Mouse (Mus musculus) adrenal gland, postnatal 25 days (tissue): ENCODE results near the gene Gtf2h4. TPM values are rescaled to one million over a fixed set of nuclear protein-coding genes. Genes with fewer than 3 reads are reported as not detected.

ENCODE experiments used
- DNase-seq: peaks from one replicate; pipeline ENCODE4 v3.0.0; 2021; ENCODE audit warnings: mixed read lengths
- long read RNA-seq: library from polyadenylated mRNA; stranded (forward); transcript quantifications from one replicate; pipeline ENCODE4 v2.0.0, GENCODE M21; 2021
- total RNA-seq: library from RNA; stranded (reverse); gene quantifications from 2 replicates; pipeline ENCODE4 v1.2.3, GENCODE M21; 2021

Gtf2h4 gene
- total RNA-seq = 22.4 and 26.9 TPM in 2 replicates
- long read RNA-seq, transcript Gtf2h4-201 (14 exons, 1,679 nt) = major isoform, 20 of 27 reads
- long read RNA-seq, partial matches to known transcripts = 2 of 27 reads
- long read RNA-seq, other reads (novel, unspliced or antisense) = 5 of 27 reads

DNA sequence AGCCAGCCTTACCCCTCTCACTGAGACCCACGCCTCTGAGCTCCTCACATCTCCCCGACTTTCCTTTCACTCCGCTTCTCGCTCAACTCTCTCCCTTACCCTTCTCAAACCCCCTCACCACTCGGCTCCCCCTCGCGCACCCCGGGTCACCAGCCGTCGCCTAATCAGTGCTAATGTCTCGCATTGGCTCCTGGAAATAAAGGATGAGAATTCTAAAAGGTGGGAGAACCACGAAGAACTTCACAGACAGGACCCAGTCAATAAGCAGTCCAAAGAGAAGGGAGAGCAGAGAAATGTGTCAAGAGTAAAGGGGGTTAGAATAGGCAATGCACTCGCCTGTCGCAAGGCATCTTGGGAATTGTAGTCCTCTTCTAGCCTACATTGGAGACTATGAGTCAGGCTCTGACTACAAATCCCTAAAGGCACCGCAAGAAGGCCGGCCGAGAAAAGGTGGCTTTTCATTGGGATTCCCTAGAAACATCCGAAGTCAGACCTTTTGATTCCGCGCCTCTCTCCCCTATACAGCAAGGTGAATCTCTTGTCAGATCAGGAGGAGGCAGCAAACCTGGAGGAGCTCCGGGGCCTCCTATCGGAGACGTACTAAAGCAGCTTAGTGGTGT, at the start of gene Gtf2h4:
Gene Gtf2h4, minus strand, starts transcription at position 324 of the 620 bp plus-strand sequence.
- peak; percentile 71 for DNase-seq

DNA sequence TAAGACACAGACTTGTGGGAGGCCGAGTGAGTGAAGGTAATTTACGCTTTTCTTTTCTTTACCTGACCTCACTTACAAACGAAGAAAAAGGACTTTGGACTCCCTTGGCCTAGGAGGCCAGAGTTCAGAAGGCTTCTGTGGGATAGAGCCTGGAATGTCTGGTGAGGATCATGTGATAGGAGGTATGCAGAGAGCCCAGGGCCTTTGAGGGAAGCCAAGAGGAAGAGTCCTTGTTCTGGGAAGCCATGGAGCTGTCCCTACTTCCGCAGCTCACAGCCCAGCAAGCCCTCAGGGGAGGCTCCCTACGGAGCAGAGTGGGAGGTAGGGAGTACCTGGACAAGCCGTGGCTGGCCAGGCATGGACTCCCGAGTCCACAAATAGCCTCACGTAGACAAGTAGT, 48.1 kb upstream of the Gtf2h4 start:
- DNase-seq = no peak

DNA sequence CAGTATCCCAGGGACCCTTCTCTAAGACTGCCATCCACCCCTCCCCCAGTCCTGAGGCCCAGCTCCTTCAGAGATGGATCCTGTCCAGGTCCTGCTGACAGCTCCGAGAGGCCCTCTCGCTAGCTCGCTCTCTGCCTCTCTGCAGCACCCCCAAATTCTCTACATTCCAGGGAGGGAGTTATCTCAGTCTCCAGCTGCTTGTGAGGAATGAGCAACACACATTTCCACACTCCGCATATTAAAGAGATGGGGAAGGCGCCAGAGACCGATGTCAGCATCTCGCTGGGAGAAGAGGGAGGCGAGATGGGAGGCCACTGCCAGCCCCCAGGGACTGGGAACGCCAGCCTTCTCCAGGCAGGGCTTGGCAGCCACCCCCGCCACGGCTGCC, 46.8 kb upstream of the Gtf2h4 start:
- no peak for DNase-seq

DNA sequence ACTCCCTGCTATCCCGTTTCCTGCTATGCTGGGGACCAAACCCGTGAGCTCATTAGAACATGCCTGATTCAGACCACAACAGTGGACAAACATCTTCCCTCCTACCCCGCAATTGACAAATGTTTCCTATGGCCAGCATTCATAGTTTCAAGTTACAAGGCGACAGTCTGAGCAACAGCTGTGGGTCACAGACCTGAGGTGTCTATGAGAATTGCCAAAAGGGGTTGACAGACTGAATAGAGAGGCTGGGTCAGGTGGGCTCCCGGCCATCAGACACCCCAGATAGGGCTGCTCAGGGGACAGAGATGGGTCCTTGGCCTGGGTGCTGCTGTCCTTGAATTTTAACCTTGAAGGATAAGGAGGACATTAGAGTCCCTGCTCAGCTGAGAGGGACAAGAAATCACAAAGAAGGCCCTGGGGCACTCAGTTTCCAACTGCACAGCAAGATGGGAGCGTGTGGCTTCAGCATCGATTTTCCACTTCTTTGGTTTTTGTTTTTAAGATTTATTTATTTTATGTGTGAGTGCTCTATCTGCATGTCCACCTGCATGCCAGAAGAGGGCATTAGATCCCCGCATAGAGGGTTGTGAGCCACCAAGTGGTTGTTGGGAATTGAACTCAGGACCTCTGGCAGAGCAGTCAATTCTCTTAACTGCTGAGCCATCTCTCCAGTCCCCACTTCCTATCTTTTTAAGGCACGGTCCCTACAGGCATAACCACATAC, 46.2 kb upstream of the Gtf2h4 start:
- no peak for DNase-seq

DNA sequence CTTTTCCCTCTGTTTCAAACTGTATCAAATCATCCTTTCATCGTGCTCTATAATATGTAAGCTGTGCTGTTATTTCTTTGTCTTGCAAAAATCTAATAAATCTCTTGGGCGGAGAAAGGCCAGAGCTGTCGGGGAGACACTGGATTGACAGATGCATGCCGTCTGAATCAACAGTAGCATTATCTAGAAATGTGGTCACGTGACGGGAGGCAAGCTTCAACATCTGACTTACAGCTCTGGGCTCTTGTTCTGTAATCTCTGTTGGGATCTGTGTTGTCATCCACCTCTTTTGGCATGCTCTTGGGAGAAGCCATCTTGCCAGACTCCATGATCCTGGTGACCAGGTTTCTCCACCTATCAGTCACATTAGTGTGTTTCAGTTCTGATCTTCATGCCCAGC, 43.5 kb upstream of the Gtf2h4 start:
- DNase-seq = no peak

DNA sequence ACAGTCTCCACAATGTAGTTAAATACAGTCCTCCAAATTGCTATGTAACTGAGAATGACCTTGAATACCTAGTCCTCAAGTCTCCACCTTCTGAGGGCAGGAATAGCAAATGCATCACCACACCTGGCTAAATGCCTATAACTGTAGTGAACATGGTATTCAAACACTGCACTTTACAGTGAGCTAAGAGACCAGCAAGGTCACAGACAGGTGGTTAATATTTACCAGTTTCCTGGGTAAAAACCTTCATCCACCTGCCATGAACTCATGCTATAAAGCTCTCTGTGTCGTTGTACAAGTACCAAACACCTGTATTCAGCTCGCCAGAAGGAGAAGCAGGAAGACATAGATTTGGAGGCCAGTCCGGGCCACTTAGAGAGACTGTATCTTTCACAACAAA, 42.6 kb upstream of the Gtf2h4 start:
- no peak for DNase-seq

DNA sequence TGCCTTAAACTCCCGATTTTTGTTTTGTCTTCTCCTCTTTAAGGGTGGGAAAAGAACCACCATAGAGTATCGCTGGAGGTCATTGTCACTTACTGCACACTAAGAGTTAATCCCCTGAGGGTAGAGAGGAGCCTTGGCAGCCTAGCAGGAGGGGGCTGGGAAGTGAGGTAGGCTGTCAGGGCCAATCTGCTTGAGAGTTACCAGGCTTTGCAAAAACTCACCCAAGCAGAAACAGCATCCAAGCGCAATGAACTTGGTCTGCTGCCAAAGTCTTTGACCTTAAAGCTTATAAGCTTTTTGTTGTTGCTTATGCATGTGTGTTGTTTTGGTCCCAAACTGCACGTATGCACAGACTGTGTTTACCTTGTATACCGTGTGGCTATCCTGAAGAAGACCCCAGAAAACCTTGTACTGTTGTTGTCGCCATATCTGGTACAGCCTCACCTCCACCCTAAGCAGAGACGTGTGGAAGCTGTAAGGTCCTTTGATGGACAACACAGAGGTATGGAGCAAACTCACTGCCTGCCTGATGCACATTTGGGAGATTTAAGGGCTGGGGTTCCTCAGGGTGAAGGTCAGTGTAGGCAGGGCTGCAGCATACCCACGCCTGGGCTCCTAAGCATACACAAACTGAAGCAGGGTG, 37.3 kb upstream of the Gtf2h4 start:
- DNase-seq = peak; percentile 41

DNA sequence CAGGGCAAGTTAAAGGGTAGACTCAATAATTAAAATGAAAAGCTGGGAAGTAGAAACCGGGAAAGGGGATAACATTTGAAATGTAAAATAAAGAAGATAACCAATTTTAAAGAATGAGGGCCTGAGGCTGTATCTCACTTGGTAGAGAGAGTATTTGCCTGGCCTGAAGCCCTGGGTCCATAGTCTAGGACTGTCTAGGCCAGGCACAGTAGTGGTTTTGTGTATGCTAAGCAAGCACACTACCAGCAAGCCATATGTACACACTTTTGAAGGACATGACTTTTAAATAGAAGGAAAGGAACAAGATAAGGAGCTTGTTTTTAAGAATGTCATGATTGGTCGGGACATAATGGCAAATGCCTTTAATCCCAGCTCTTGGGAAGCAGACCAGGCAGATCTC, 35.1 kb upstream of the Gtf2h4 start:
- no peak for DNase-seq

DNA sequence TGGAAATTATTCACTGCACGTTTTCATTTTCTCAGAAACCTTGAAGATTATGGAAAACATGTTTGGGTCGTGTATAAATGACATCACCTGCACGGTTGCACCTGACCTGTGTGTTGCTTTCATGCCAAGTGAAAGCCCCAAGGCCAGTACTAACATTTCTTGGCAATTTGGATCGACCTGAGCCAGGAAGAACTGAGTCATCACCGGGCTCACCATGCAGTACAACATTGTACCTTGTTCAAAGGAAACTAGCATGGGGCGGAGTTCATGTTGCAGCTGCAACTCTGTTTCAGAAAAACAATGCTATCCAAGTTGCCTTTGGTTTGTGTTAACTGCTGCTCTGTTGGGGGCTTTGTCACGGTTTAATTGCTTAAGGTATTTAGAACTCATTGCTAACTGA, 34.4 kb upstream of the Gtf2h4 start:
- DNase-seq = peak; percentile 23

DNA sequence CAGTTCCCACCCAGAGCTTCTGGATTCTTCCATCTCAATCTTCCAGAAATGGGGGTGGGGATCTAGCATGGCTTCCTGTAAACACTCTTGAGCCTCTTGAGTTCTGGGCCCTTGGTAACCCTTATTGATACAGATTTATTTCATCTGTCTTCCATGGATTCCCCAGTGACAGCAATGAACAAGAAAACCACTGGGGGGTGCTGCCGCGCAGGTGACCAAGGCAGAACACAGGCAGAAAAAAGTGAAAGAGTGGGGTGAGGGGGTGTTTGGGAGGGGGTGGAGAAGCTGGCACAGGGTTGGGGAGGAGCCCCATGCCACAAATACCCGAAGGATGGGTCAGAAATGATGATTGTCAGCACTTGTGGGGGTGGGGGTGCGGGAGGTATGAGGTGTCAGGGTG, 32.3 kb upstream of the Gtf2h4 start:
- peak; percentile 67 for DNase-seq

DNA sequence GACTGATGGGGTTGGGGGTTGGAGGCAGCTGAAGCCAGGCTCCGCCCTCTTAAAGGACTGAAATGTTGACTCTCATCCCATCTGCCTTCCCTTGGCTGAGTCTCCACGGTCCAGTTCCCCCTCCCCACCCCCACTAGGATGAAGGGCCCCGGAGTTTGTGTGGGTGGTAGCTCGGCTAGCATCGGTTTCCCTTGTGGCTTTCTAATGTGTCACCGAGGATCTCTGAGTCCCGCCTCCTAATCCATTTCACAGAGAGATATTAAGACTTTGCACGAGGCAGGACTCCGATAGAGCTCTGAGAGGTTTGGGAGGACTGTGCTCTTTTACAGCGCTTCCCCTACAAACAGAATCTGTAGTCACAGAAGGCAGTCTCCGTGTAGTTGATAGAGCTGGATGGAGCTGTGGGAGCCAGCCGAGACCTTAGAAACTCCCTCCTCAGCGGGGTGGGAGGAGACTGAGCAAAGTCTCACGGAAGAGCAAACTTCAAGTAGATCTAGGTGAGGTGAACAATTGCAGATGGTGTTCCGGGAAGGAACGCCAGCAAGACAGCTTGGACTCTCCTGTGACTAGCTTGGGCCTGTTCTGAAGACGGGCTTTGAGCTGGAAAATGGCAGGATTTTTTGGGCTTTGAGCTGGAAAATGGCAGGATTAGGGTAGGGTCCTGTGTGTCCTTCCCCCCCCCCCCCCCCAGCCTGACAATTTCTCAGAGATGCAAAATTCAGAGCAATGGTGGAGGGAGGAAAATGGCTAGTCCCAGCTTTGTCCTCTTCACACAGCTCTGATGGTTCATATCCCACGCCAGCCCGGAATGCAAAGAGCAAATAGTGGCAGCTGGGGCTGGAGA, 31.3 kb upstream of the Gtf2h4 start, which contains the start of gene Ddr1:
Gene Ddr1, minus strand, starts transcription at position 1 of the 844 bp plus-strand sequence.
- DNase-seq = no peak

DNA sequence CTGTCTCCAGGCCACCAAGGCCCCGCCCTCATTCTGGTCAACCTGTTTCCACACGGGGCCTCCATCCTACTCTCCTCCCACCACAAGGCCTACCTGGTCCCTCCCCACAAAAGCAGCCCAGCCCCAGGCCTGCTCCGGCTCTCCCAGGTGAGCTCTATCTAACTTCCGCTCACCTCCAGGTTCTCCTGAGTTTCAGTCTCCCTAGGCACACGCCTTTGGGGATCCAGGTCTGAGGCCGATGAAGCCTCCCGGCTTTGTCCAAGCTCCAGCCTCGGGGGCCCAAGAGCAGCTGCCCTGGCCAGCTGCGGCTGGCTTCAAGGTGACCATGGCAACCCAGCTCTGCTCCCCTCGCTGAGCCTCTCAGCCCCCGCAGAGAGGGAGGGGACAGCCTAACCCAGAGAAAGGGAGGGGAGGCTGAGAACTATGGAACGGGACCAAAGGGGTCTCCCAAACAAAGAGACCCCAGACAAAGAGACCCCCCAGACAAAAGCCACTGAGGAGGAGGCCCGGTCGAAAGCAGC, 30.3 kb upstream of the Gtf2h4 start:
- DNase-seq = peak; percentile 21

DNA sequence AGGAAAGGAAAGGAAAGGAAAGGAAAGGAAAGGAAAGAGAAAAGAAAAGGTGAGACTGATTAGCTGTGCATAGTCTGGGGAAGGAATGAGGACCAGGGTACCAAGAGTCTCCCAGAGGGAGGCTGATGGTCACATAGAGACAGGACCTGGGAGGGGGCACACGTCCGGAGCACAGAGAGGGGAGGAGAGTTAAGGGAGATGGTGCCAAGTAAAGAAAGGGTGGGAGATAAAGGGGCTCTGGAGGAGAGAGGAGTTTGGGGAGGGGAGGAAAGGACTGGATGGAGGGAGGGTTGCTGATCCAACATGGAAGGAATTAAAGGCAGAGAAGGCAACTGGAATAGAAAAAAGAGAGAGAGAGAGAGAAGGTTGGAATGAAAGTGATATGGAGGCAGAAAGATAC, 29.5 kb upstream of the Gtf2h4 start:
- no peak for DNase-seq

DNA sequence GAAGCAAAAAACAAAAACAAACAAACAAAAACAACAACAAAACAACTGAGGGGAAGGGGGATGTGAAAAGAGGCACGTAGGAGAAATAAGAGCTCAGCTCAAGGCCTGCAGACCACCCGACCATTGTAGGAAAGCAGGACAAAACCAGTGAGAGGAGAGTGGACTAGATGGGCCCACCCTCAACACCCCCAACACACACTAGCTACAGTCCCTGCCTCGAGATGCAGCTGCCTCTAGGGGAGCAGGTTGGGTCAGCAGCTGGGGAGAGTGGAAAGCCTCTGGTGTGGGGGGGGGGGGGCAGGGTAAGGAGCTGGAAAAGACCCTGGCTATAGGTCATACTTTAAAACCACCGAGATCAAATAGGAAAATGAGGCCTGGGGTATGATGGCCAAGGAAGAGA, 29.1 kb upstream of the Gtf2h4 start:
- no peak for DNase-seq

DNA sequence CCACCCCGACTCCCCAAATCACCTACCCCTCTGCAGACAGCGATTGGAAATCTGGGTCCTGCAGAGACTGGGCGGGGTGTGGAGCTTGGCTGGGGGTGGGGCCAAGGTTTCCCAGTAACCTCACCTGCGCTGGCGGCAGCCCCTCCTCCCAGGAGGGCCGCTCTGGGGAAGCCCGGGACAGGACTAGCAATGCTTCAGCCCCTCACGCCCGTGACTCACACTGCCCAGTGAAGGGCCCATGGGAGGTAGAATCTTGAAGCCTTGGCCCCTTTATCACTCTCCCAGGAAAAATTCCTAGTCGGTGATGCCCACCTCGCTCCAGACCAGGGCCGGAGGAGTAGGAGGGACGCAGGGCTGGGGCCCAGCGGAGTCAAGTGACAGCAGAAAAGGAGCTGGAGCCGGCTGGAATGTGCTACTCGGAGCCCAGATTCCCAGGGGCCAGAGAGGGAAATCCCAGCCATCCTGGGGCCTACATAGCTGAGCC, 28.5 kb upstream of the Gtf2h4 start:
- DNase-seq = peak; percentile 15

DNA sequence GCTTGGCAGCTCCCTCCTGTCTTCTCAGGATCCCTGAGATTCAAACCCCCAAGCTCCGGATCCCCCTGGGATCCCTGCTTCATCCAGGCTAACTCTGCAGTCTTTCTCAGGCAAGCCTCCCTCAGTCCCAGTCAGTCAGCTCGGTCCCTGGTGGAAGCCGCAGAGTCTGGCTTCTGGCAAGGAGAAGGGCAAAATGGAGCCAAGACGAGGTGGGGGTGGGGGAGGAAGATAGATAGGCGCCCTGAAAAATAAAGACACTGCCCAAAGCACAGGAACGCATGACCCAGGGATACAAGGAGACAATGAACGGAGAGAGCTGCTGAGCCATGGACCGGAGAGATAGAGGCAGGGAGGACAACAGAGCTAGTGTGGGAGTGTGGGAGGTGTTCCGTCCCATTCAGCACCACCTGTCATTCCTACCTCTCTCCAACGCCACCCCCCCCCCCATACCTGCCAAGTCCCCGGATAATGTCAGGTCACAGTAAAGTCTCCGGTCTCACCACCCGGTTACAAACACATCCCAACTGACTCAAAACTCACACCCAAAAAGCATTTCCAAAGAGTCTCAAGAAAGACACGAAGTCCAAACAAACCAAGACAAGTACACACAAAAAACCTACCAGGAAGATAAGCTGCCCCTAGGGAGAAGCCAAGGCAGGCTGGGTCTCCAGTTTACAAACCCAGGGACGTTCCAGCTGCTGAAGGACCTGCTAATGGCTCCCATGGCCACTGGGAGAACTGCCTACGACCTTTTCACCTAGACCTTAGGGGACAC, 27.9 kb upstream of the Gtf2h4 start:
- DNase-seq = no peak

DNA sequence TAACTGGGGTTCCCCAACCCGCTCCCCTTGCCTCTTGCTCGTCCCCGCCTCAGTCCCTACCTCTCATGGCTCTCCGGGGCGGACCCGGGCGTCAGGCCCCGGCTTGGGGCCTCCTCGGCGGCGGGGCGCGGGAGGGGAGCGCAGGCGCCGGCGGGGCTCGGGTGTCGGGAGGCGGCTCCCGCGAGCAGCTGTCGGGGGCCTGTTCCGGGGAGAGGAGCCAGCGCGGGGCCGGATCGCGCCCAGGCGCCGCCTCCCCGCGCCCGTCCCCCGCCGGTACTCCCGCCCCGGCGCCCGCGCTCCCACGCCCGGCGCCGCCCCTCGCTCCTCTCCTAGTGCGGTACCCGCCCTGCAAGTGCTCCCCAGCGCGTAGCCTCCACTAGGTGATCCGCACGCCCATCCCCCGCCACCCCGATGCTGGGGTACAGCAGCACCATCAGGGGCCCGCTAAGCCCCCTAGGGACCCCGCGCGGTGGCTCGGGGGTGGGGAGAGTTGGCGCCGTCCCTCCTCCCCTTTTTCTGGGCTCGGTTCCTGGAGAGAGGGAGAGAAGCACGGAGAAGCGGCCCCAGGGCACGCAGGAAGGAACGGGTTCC, 26.9 kb upstream of the Gtf2h4 start:
- peak; percentile 85 for DNase-seq

DNA sequence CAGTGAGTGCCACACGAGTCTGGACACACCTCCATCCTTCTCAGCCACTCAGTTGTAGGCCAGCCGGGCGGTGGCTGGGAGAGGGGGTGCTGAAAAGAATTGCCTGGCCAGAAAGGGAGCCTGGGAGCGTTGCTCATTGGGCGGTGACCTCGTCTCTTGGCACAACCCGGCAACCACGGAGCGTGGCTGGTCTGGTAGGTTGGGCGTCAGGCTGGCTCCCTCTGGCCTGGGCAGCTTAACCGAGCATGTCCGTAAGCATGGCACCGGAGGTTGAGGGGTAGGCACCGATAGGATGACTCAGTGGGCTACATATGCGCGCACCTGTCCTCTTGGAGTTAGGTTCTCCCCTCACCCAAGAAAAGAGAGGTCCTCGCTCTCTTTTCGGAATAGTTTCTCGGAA, 26.4 kb upstream of the Gtf2h4 start:
- peak; percentile 84 for DNase-seq

DNA sequence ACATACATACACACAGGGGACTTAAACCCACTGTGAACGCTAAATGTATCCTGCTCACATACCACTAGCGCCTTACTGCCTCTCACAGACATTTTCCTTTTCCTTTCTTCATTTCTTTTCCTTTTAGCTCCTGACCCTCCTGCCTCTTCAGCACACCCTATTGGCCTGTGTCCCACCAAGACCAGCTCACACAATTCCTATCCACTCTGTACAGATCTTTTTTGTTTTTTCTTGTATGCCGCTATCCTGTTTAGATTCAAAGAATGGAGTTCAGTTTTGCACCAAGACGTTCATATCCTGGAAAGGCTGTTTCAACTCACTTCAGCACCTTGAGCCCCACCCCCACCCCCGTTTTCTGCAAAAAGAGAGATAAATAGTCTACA, 25.0 kb upstream of the Gtf2h4 start:
- no peak for DNase-seq

DNA sequence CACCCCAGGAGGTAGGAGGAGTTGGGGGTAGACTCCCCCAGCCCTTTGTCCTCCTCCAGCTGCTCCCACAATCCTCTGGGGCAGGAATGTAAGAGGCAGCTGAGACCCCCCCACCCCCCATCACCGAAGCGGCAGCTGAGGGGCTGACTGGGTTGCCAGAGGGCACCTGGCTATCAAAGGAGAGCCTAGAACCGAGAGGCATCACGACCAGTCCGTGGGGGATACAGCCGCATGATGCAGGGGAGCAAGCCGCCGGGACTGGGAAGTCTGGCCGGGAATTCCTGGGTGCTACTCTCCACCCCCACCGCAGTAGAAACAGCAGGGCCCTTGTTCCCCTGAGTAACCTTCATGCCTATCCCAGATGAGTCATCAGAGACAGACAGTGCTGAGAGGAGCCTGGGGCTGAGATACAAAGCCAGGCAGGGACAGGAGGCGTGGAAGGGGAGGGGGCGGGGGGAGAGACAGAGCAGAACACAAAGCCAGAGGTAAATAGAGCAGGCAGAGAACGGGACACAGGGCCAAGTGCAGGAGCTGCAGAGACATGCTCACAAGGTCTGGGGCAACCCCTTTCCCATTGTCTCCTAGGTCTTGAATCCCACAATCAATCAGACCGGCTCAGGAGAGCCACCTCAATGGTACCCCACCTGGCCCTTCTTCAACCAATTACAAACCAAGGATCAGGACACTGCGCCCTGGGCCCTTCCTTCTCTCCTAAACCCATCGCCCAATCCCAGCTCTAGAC, 24.4 kb upstream of the Gtf2h4 start:
- DNase-seq = peak; percentile 44
